Mouse (Mus musculus) thymus, adult 2 months (tissue): ENCODE data around the gene Zbtb14. TPM values are rescaled to one million over a fixed set of nuclear protein-coding genes. Genes with fewer than 3 reads are reported as not detected.

Experiments used
- DNase-seq: peaks from one replicate; pipeline ENCODE4 v3.0.0; 2021
- H3K27ac ChIP-seq: fragments of 200-500 bp; 2 replicates; pipeline ENCODE4 v1.5.1; 2012; ENCODE audit warnings: low read length, control low read depth; ENCODE audit not compliant: control insufficient read depth, insufficient read depth
- H3K27me3 ChIP-seq: fragments of 200-500 bp; 2 replicates; pipeline ENCODE4 v1.6.1; 2012; ENCODE audit warnings: mild to moderate bottlenecking, low read length, moderate library complexity, mixed read lengths; ENCODE audit not compliant: control insufficient read depth, insufficient read depth
- H3K36me3 ChIP-seq: fragments of 200-500 bp; 2 replicates; pipeline ENCODE4 v1.6.1; 2012; ENCODE audit warnings: mild to moderate bottlenecking, low read length, moderate library complexity; ENCODE audit not compliant: control insufficient read depth, insufficient read depth
- H3K4me1 ChIP-seq: fragments of 200-500 bp; replicated peaks from 2 replicates; pipeline ENCODE4 v1.6.1; 2012; ENCODE audit warnings: low read length; ENCODE audit not compliant: control insufficient read depth, insufficient read depth
- H3K4me3 ChIP-seq: fragments of 200-500 bp; 2 replicates; pipeline ENCODE4 v1.5.1; 2012; ENCODE audit warnings: mild to moderate bottlenecking, low read length, control low read depth, moderate library complexity; ENCODE audit not compliant: control insufficient read depth, insufficient read depth
- CTCF ChIP-seq: fragments of 200-500 bp; IDR thresholded peaks from 2 replicates; pipeline ENCODE4 v1.5.1; 2012; ENCODE audit warnings: mild to moderate bottlenecking, control low read depth, low read length, moderate library complexity, borderline replicate concordance; ENCODE audit not compliant: control insufficient read depth, poor library complexity, insufficient read depth; ENCODE audit errors: extremely low read depth
- POLR2A ChIP-seq: fragments of 200-500 bp; IDR thresholded peaks from 2 replicates; pipeline ENCODE4 v1.6.1; 2012; ENCODE audit warnings: mild to moderate bottlenecking, low read length, control low read depth, moderate library complexity; ENCODE audit not compliant: control insufficient read depth, poor library complexity, insufficient read depth; ENCODE audit errors: extremely low read depth
- WGBS: fragments of 180-500 bp; shearing (Covaris S2); methylation state at CpG from one replicate; pipeline ENCODE4 v1.1.7; 2018; 5-methylcytosine and 5-hydroxymethylcytosine counted together
- polyA plus RNA-seq: library from polyadenylated mRNA; depleted of rRNA; stranded (reverse); fragments of >200 nt; gene quantifications from 2 replicates; pipeline ENCODE4 v1.2.3, GENCODE M21; 2012; rRNA removed

Gene Zbtb14
- polyA plus RNA-seq = 7.4 and 9.2 TPM in 2 replicates

DNA sequence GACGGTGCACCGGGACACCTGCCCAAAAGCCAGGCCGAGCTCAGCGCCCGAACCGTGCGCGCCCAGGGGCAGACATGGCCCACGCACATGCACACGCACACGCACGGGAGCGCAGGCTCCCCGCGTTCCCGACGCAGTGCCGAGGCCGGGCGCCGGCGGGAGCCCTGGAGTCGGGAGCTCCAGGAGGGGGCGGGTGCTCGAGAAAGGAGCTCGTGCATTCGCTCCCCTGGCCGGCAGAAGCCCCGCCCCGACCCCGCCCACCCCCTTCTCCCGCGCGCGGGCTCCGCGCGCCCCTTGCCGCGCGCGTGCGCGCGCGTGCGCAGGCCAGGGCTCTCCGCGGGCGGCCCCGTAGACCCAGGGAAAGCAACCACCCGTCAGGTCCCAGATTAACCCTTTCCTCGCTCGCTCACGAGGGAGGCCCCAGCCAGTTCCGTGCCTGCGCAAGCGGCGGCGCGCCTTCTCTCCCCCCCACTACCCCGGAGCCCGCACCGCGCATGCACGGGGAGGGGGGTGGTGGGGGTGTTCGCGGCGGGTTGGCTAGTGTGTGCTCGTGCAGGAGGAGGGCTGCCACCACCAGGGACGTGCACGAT, at the start of gene Zbtb14:
Zbtb14 (plus strand) TSS at position 540 of the 590 bp plus-strand sequence.
- H3K36me3 ChIP-seq = peaks cover 3% of the 10 kb centered on the region; the same call in 1 of the 2 replicates
- H3K4me3 ChIP-seq = peak within 1 kb of the TSS; percentile 66
- H3K4me1 ChIP-seq = peaks cover 7% of the 10 kb centered on the region
- no peak for TF ChIP-seq CTCF
- TF ChIP-seq POLR2A = no peak
- DNase-seq = peak; percentile 92
- peak within 1 kb of the TSS; percentile 79 for H3K27ac ChIP-seq
- WGBS = under 1% methylated on average over 72 of the region's 72 CpGs
- no peaks in the 10 kb centered on the region for H3K27me3 ChIP-seq

GRCm38 (mm10) chr17:69346056-69346455, 36.8 kb upstream of the Zbtb14 start:
- 91% methylated on average over 7 of the region's 7 CpGs for WGBS
- no peaks in the 10 kb centered on the region for H3K4me1 ChIP-seq
- H3K27me3 ChIP-seq = no peaks in the 10 kb centered on the region
- TF ChIP-seq POLR2A = no peak
- TF ChIP-seq CTCF = no peak
- H3K27ac ChIP-seq = no peak overlapping the region
- no peak for DNase-seq
- no peak overlapping the region for H3K4me3 ChIP-seq
- H3K36me3 ChIP-seq = no peaks in the 10 kb centered on the region

DNA sequence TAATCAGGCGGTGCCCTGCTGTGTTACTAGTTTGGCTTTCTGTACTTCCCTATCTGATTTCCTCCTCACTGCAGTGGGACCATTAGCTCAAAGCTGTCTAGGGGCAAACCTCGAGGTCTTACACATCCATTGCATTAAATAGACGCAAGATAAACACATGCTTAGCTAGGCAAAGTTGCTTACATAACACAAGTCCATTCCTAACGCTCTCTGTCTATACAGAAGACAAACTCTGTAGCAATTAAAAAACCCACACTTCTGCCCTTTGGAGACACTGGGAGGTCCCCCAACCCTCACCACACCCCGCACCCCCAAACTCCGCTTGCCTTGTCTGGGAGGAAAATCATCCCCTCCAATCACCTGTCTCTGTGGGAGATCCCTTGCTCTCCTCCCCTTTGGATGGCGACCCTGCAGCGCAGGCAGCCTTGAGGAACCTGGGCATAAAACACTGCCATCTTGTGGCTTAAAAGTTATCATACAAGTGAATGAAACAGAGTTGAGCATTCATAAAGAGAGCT, 33.8 kb upstream of the Zbtb14 start:
- H3K4me3 ChIP-seq = no peak overlapping the region
- H3K27ac ChIP-seq = no peak overlapping the region
- no peaks in the 10 kb centered on the region for H3K36me3 ChIP-seq
- peak; percentile 3 for DNase-seq
- whole genome bisulfite sequencing = 4% methylated on average over 8 of the region's 8 CpGs
- TF ChIP-seq CTCF (no peak), POLR2A (no peak)
- H3K4me1 ChIP-seq = no peaks in the 10 kb centered on the region
- no peaks in the 10 kb centered on the region for H3K27me3 ChIP-seq

DNA sequence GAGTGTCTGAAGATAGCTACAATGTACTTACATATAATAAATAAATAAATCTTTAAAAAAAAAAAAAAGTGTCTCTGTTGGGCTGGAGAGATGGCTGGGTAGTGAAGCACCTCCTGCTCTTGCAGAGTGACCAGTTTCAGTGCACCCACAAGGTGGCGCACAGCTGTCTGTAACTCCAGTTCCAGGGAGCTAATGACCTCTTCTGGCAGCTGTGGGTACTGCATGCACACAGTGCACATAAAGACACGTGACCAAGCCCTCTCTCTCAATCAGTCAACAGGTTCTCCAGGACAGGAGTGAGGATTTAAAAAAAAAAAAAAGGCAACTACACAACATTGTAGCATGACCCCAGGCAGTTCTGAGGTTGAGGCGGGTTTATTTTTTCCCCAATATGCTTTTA, 17.8 kb upstream of the Zbtb14 start:
- TF ChIP-seq POLR2A (no peak), CTCF (no peak)
- H3K36me3 ChIP-seq = no peaks in the 10 kb centered on the region
- no peak overlapping the region for H3K27ac ChIP-seq
- peak; percentile 51 for DNase-seq
- 94% methylated on average over 3 of the region's 3 CpGs for WGBS
- H3K27me3 ChIP-seq = no peaks in the 10 kb centered on the region
- no peaks in the 10 kb centered on the region for H3K4me1 ChIP-seq
- no peak overlapping the region for H3K4me3 ChIP-seq

DNA sequence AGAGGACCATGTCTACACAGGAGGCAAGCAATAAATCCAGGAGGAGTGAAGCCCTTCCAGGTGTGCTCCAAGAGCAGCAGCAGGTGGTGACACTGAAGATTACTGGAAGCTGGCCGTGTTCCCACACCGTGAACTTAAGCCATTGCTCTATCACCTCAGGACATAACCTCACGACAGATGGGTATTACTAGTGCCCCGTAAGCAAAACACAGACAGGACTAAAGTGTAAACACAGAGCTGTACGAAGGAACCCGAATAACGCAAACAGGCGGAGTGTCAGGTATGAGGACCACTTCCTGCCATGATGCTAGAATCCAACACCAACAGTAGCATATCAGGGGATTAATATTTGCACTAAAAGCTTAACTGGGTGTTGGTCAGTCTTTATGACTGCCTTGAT, 2.0 kb upstream of the Zbtb14 start:
- Histone ChIP-seq H3K27ac (no peak overlapping the region), H3K4me3 (no peak overlapping the region), H3K27me3 (no peaks in the 10 kb centered on the region), H3K36me3 (no peaks in the 10 kb centered on the region), H3K4me1 (peaks cover 7% of the 10 kb centered on the region)
- DNase-seq = no peak
- TF ChIP-seq CTCF (no peak), POLR2A (no peak)
- 97% methylated on average over 8 of the region's 8 CpGs for WGBS

DNA sequence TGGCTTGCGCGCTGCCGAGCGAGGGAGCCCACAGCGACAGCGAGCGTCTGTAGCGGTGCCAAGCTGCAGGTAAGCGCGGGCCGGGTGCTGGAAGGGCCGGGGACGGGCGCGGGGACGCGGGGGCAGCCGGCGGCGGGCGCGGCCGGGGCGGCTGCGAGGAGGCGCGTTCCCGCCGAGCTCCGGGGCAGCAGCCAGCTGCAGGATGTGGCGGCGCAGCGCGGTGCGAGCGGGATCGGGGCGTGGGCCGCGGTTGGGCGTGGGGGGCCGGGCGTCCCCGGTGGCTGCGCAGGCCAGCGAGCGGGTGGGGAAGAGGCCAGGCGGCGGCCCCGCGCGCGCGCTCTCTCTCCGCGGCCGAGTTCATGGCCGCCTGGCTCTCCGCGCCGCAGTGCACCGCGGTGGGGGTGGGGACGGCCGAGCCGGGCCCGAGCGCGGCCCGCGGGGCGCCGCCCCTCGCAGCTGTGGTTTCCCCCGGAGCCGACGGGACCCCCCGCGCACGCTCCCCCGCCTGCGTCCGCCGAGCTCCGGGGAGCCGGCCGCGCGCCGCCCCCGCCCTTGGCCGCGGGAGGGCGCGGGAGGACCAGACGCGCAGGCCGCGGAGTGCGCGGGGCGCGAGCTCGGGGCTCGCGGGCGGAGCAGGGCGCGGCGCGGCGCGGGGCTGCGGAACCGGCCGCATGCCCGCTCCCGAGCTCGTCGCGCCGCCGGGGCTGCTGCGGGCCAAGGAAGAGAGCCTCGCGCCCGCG, 521 bp downstream of the Zbtb14 start:
- peaks cover 7% of the 10 kb centered on the region for H3K4me1 ChIP-seq
- peak overlapping the region; percentile 79 for H3K27ac ChIP-seq
- 5% methylated on average over 126 of the region's 128 CpGs for WGBS
- TF ChIP-seq CTCF = no peak
- TF ChIP-seq POLR2A = 0 out of 2 replicates have a peak, but pooled peaks have one; percentile 16
- DNase-seq = peak; percentile 82
- peak overlapping the region; percentile 66 for H3K4me3 ChIP-seq
- H3K27me3 ChIP-seq = no peaks in the 10 kb centered on the region
- H3K36me3 ChIP-seq = peaks cover 11% of the 10 kb centered on the region; the same call in 1 of the 2 replicates
